Mouse (Mus musculus): ENCODE measurements around the gene Ascl5.

Gene Ascl5

DNA sequence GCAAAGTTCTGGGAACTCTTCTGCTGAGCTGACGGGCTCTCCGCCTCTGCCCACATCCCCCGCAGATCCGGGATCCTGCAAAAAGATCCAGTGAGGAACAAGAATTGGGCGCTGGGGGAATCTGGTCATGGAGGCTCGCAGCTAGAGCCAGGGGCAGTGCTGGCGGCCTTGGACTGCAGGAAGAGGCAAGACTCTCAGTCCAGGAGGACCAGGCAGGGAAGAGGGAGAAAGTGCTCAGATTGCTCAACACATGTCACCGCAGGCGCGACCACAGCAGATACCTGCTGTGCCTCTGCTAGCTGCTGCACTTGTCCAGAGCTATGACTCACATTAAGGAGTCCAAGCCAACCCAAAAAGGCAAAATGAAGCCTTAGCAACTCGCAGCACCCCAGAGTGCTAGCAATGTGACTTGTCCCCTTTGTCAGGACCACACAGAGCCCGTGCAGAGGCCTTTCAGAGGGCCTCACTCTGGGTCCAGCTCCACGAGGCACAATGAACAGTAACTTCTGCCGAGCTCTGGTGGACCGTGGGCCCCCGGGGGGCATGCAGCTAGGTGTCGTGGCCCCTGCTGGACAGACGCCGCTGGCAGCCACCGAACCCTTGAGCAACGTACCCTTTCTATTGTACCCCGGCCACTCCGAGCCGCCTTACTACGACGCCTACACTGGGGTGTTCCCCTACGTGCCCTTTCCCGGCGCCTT lies at the start of gene Ascl5:
Ascl5 (plus strand) TSS at position 493 of the 701 bp plus-strand sequence.
- CTCF ChIA-PET: no interaction called here

DNA sequence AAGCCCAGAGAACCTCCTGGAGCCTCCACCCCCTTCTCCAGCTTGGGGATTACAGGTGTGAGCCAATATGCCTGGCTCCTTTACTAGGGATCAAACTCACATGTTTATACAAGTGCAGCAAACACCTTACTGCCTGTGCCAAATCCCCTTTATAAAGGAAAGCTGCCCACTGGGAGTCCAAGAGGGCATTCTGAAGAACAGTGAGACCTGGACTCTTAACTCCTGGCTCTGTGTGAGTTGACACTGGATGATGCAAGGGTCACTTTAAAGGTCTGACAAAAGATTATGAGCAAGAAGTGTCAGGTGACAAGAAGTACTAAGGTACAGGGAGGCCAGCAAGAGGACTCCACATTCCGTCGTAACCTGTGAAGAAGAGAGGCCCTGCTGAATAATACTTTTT lies 49.2 kb upstream of the Ascl5 start:
- CTCF ChIA-PET: no interaction called here

DNA sequence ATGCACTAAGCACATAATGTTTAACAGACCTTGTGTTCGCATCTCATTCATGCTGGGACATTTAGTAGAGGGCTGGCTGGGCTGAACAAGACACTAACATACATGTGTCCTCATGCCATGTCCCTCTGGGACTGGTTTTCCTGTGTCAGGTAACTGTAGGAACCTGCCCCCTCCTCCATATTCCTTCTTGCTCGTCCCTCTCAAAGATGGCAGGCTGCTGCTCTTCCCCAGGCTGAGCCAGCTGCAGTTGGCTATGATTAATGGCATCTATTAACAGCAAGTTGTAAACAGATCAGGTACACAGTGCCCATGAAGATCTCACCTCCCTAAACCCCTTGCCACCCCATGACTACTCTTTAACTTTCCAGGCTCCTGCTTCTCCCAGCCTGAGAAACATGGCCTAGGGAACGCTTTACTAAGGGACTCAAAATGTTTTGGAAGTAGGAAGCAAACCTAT lies 44.3 kb upstream of the Ascl5 start, which contains the start of gene Igfn1:
Igfn1 (minus strand) TSS at position 51 of the 457 bp plus-strand sequence.
- CTCF ChIA-PET: no interaction called here

DNA sequence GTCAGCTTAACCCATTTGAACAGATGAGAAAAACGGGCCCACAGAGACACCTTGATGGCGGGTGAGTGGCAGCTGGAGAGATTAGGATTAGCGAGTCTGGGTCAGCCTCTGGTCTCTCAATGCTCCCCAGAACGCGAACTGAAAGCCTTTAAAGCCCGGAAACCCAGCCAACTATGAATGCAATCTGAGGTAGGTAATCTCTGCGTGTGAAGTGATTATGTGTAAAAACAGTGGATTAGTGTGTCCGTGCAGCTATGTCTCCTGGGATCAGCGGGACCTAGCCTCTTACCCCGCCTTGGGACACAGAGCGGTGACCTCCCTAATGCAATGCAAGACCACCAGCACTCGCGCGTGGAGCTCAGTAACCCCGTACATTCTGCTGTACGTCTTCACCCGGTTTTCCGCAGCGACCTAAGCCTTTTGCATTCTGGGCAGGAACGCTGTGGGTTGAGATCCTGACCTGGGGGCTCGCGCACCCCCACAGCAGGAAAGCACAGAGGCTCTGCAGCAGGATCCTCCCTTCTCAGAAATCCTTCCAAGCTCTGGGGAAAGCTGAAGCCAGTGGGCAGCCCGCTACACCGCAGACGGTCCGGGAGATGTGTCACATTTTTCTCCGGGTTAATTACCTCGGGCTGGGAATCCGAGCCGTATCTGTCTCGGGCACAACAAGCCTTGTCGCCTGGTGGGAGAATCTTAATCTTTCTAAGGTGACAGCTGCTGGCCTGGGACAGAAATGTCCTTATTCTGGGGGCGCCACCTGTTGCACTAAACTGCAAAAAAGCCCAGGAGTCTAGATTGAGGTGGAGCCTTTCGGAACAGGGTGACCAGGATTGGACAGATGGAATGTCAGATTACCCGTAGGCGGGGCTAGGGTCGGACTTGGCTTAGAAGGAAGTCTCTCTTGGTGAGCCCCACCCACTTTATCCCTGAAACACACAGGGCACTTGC lies 43.1 kb upstream of the Ascl5 start, which contains the start of gene Tmem9:
Tmem9 (plus strand) TSS at position 940 of the 948 bp plus-strand sequence.
- CTCF ChIA-PET: no interaction called here

DNA sequence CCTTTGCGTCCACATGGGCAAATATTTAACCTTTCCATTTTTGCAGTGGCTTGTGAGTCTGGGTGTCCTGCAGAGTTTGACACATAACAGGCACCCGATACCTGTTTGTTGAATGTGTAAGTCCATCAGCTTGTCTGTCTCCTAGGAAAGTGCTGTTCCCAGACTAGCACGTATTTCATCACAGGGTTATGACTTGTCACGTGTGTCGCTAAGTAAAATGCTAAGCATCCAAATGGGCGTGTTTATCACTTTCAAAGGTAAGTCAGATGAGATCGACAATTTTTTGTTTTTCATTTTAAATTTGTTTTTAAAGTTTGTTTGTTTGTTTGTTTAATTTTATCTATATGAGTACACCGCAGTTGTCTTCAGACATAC lies 42.5 kb upstream of the Ascl5 start:
- CTCF ChIA-PET: no interaction called here

DNA sequence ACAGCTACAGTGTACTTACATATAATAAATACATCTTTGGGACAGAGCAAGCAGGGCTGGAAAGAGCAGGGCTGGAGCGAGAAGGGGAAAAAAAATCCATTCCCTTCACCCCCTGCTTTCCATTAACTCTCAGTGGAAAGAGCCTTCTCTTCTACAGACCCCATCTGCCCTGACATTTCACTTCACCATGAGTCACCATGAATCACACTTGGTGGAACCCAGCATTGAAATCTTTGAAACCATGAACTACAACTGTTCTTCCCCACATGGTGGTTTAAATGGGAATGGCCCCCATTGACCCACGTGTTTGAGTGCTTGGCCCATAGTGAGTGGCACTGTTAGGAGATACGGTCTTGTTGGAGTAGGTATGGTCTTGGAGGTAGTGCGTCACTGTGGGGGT lies 40.4 kb upstream of the Ascl5 start:
- CTCF ChIA-PET: no interaction called here

DNA sequence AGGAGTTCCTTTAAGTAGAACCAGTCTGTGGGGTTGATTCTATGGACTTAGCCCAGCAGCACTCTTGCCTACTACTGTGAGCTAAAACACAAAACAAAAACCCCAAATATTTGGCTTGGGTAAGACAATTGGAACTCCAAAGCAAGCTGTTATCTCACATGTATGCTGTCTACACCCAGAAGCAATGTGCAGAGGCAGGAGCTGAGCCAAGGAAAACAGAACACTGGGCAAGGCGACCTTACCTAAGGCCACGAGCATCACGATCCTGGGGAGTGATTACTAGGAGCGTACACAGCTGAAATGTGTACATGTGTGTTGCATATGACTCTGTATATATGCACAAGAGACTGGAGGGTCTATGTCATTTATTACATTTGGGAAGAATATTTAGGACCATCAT lies 37.1 kb upstream of the Ascl5 start:
- CTCF ChIA-PET: interaction anchor here (0.6 kb wide), 1 partner anchor 33 kb away, joined by 3 read pairs; no protein-coding TSS in a partner anchor

DNA sequence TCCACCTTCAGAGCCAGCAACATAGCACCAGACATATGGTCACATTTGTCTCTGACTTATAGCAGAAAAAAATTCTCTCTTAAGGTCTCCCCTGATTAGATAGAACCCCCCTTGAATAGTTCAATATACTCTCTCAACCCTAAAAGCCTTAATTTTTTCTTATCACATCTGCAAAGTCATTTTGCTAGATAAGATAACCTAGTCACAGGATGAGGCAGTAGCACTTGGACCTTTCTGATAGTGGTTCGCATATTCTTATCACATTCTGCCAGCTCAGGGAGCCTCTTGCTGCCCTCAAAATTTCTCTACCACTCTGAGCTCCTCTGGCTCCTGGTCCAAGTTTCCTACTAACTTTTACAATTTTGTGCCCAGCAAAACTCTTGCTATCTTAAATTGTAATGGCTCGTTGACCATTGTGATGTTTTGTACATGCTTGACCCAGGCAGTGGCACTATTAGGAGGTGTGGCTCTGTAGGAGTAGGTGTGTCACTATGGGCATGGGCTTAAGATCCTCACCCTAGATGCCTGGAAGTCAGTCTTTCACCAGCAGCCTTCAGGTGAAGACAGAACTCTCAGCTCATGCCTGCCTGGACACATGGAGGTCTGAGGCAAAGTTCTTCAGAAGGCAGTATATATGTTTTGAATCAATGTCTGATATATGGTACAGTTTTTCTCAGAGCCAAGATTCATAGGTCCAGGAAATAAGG lies 35.7 kb upstream of the Ascl5 start:
- CTCF ChIA-PET: no interaction called here

DNA sequence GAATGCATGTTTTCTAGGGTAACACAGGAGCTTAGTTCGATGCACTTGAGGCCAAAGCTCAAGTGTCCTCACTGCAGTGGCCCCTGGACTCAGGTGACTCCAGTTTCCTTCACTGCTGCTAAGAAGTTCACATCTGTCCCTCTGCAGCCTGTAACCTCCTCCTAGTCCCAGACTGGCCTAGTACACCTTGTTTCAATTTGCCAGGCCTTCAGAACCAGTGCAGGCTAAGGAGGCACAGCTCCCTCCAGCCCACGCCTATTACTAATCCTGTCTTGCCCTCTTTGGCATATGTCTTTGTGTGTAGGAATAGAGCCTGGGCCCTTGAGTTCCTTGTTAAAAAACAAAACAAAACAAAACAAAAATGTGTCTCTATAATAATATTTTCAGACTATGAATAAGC lies 33.3 kb upstream of the Ascl5 start:
- CTCF ChIA-PET: no interaction called here

DNA sequence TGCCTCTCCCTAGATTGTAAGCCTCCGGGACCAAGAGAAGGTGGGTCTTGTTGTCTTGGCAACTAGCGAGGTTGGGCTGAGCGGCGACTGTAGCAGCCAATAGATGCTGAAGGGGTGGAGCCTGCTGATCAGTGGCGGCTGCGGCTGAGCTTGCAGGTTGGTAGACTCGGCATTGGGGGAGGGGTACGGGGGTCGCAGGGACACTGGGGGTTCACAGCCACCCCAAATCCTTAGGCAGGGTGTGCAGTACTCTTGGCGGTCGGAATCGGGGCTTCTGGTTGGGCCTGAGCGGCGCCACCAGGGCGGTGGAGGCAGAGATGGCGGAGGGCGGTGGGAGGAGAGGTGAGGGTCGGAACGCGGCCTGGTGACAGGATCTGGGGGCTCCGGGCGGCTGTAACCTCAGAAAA lies 32.7 kb upstream of the Ascl5 start:
- CTCF ChIA-PET: no interaction called here

DNA sequence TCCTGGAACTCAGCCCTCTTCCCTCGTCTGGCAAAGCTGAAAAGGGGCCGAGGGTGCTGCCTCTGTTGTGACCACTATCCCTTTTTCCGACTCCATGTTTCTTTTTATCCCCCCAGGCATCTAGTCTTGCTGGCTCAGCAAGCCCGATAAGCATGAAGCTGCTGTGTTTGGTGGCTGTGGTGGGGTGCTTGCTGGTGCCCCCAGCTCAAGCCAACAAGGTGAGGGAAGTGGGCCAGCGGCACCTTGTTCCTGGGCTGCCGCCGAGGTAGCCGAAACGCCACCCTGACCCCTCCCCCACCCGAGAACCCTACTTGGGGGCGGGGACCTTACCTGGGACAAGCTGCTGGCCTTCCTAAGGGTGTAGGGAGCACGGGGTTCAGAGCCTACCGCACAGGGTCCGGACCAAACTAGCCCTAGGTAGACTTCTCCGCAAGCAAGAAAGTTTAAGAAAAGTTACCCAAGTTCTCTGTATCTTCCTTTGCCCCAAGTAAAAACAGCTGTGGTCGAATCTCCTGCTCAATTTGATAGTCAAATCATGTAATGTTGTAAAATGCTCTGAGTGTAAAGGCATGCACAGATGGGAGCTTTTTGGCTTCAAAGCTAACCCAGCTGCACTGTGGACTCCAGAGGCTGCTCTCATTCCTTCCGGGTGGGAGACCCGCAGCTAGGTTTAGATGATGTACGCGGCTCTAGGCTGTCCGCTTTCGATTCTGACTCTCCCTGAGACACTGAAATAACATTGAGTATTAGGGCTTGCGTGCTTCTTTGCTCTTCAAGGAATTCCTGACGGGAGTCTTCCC lies 32.0 kb upstream of the Ascl5 start:
- CTCF ChIA-PET: no interaction called here

DNA sequence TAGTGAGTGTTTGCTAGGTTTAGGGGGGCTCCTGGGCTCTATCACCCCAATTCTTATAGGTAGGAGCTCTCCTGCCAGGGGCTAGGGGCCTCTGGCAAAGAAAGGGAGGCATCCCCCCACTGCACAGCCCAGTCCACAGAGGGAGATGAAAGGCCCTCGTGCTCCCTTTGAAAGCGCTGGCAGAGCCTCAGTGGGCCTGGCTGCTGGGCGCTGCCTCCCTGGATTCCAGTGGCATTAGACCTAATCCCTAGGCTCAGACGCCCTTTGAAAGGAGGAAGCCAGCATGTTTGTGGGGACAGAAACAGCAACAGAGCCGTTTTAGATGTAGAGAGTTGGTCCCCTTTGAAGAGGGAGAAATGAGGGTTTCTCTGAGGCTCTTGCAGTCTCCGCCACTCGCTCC lies 20.4 kb upstream of the Ascl5 start:
- CTCF ChIA-PET: no interaction called here

DNA sequence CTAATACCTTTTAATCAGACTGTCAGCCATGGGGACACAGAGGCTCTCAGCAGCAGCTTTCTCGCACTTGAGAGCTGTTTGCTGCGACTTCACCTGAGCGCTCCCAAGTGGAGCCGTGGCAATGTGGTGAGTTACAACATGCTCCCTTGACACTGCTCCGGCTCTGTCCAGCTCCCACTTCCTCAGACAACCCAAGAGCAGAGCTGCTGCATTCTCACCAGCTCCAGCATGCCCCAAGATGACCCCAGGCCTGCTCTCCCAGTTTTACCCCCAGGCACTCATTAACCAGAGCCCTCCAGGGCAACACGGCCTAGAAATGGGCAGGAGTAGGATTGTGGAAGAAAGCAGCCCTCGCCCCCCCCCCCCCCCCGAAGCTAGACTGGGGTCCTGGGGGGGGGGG lies 18.9 kb upstream of the Ascl5 start:
- CTCF ChIA-PET: no interaction called here

DNA sequence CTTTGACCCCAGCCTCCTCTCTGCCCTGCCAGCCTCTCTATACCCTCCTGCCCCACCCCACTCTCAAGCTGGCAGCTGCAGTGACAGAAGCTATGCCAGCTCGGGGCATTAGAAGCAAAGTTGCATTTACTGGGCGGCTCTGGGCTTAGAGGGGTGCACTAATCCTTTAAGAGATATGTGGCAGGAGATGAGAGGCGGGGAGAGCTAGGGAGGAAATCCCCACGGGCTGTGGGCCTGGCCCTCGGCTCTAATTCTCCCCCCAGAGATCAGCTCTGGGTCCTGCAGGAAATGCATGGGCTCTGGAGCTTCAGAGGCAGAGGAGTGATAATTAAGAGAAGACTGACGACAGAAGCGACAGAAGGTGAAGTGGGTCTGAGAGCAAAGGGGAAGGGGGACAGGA lies 17.6 kb upstream of the Ascl5 start:
- CTCF ChIA-PET: interaction anchor here (0.7 kb wide), 2 partner anchors 232 to 464 kb away, joined by 4 to 12 read pairs; no protein-coding TSS in a partner anchor

DNA sequence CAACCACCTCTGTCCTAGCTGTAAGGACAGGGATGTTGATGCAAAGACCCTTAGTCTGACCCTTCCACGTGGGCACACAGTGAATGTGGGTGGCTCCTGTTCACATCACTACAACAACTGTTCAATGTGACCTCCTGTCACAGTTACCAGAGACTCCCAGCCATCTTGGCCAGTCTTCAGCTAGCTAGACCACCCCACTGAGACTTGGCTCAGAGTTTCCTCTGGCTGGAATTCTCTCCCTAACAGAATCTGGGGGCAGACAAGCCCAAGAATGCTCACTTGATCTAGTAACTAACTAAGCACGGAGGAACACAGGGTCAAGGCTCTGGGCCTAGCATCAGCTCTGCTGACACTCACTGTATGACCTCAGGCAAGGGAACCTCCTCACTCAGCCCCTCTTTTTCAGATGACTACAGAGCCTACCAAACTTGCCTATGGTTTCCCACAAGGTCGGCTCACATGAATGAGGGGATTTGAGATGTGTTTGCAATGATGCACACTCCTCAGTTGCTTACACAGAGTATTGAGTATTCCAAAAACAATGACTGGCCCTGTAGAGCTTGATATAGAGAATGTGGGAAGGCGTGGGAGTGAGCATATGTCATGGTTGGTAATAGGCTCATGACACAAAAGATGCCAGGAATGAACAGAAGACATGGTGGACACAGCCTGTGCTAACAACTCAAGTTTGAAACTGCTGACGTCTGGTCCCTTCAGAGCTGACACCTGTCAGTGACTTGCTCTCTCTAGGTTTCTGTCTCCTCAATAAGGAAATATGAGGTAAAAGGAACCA lies 11.7 kb upstream of the Ascl5 start:
- CTCF ChIA-PET: no interaction called here

DNA sequence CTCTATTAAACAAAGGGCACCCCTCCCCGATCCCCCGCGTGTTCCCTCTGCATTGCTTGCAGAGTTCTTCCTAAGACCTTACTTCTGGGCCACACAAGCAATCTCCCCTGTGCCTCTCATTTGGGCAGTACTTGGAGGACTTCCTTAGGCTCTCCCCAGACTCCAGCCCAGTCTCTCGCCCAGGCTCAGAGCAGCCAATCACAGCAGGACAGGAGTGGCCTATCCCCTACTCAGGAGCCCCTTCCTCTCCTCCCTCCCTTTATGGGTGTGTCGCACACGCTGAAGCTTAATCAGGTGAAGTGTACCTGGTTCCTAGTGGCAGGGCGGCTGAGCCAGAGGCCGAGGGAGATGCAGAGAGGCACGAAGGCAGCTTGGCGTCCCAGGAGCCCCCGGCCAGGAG lies 10.2 kb upstream of the Ascl5 start:
- CTCF ChIA-PET: no interaction called here

DNA sequence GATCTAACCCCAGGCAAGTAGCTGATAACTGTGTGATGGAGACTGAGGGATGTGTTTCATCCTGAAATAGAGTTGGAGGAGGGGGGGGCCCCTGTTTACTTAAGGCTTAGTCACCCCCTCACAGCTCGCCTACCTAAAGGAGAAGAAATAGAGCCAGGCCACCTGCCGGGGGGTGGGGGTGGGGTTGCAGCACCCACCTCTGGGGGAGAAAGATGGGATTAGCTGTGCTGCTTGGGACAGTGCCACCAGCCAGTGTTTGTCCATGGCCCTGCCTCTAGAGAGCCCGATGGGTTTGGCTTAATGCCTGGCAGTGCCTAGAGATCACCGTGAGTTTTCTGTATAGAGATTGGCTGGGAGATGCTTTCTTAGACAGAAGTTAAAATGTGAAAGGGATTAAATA lies 9.7 kb upstream of the Ascl5 start:
- CTCF ChIA-PET: no interaction called here

DNA sequence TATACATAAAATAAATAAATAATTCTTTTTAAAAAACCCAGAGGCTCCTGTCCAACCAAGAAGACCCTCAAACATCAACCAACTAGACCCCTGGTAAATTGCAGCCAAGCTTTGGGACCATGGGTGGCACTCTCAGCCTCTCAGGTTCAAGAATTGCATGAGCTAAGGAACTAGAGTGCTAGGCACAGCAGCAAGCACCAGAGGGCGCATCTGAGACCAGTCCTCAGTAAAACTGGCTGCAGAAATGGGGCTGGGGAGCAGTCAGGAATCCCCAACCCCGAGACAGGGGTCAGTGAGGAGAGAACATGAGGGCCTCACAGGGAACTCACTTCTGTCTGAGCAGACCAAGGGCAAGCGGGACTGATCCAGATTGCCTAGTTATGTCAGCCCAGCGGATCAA lies 4.8 kb upstream of the Ascl5 start:
- CTCF ChIA-PET: interaction anchor here (0.6 kb wide), 1 partner anchor 455 kb away, joined by 34 read pairs; no protein-coding TSS in a partner anchor

DNA sequence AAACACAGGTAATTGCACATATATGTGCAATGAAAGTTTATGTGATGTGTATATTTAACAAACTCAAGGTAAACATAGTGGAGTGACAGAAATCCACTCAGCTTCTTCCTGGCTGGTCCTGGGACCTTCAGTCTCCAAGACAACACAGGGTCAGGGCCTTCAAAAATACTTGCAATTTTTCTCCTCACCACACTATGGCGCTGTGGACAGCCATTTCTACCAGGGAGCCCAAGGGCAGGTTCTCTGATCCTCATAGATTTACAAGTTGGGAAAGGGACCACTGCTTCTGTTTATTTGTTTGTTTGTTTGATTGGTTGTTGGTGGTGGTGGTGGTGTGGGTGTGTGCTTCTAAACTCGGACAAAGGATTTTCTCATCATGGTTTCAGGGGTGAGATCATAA lies 3.2 kb upstream of the Ascl5 start:
- CTCF ChIA-PET: interaction anchor here (0.6 kb wide), 1 partner anchor 1758 kb away, joined by 9 read pairs; no protein-coding TSS in a partner anchor

DNA sequence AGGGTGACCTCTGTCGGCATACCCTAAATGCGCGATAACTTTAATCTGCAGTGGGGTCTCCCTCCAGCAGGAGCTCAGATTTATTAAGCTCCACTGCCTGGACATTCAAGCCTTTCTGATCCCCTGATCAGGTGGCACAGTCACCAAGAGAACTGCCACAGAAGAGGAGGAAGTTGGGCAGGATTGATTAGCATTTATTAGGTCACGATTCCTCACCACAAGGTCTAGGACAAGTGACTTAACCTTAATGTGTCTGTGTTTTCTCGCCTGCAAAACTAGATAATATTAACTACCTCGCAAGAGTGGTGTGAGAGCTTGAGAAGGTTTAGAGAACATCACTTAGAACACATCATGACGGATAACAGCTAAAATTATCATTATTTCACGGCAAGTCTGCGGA lies 2.7 kb upstream of the Ascl5 start:
- CTCF ChIA-PET: interaction anchor here (0.6 kb wide), 1 partner anchor 1757 kb away, joined by 9 read pairs; no protein-coding TSS in a partner anchor

DNA sequence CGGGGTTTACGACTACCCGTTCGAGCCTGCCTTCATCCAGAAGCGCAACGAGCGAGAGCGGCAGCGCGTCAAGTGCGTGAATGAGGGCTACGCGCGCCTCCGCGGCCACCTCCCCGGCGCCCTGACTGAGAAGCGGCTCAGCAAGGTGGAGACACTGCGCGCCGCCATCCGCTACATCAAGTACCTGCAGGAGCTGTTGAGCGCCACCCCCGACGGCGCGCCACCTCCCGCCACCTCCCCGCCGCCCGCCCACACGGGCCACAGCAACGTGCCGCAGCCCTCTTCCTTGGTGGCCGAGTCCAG lies 360 bp downstream of the Ascl5 start:
- CTCF ChIA-PET: no interaction called here
